Mouse (Mus musculus) liver, postnatal 0 days (tissue): Measurements from ENCODE around the gene Atxn1.

Experiments
- CTCF ChIP-seq: sonication (generic); IDR thresholded peaks from 2 replicates; pipeline ENCODE4 v1.5.1; 2016; ENCODE audit warnings: antibody characterized with exemption, low read depth
- EP300 ChIP-seq: IDR thresholded peaks from 2 replicates; pipeline ENCODE4 v1.6.1; 2016; ENCODE audit warnings: antibody characterized with exemption, low read depth, mild to moderate bottlenecking

- TF ChIP-seq CTCF (no peak), EP300 (no peak)
These were observed 405.6 kb downstream of the Atxn1 start for GRCm38 (mm10) chr13:45559258-45559657.
